Mouse (Mus musculus) stomach, embryonic 16.5 days (tissue): Measurements from ENCODE around the gene Ankrd13a. TPM values are rescaled to one million over a fixed set of nuclear protein-coding genes. Genes with fewer than 3 reads are reported as not detected.

ENCODE experiments used
- ATAC-seq: fragments of 200-750 bp; cut with Nextera tagmentation; 2 replicates; pipeline ENCODE4 v1.8.0; 2017; ENCODE audit warnings: moderate number of reproducible peaks, moderate TSS enrichment; ENCODE audit not compliant: insufficient read depth, low FRiP score
- H3K27ac ChIP-seq: fragments of 300-500 bp; sonication (generic); 2 replicates; pipeline ENCODE4 v1.5.1; 2014; ENCODE audit warnings: low read length
- H3K27me3 ChIP-seq: fragments of 300-500 bp; sonication (generic); 2 replicates; pipeline ENCODE4 v1.6.1; 2014; ENCODE audit warnings: low read length, control low read depth, mixed read lengths; ENCODE audit not compliant: control insufficient read depth, insufficient read depth
- H3K36me3 ChIP-seq: fragments of 300-500 bp; sonication (generic); 2 replicates; pipeline ENCODE4 v1.6.1; 2014; ENCODE audit warnings: low read length; ENCODE audit not compliant: control insufficient read depth, insufficient read depth
- H3K4me1 ChIP-seq: fragments of 300-500 bp; sonication (generic); 2 replicates; pipeline ENCODE4 v1.6.1; 2014; ENCODE audit warnings: low read length, control low read depth, mixed read lengths; ENCODE audit not compliant: control insufficient read depth, insufficient read depth
- H3K4me2 ChIP-seq: fragments of 300-500 bp; sonication (generic); 2 replicates; pipeline ENCODE4 v1.6.1; 2014; ENCODE audit warnings: low read depth, low read length, mixed read lengths
- H3K4me3 ChIP-seq: fragments of 300-500 bp; sonication (generic); replicated peaks from 2 replicates; pipeline ENCODE4 v1.5.1; 2014; ENCODE audit warnings: mild to moderate bottlenecking, low read length
- H3K9ac ChIP-seq: fragments of 300-500 bp; sonication (generic); 2 replicates; pipeline ENCODE4 v1.6.1; 2014; ENCODE audit warnings: low read length
- H3K9me3 ChIP-seq: fragments of 300-500 bp; sonication (generic); replicated peaks from 2 replicates; pipeline ENCODE4 v1.6.1; 2016; ENCODE audit warnings: low read length, control low read depth; ENCODE audit not compliant: control insufficient read depth
- WGBS: fragments of 180-500 bp; shearing (Covaris S2); extraction: QIAGEN DNeasy Blood & Tissue Kit; methylation state at CpG from one replicate; pipeline ENCODE4 v1.1.7; 2014; 5-methylcytosine and 5-hydroxymethylcytosine counted together
- polyA plus RNA-seq: library from polyadenylated mRNA; unstranded; fragments of >200 nt; fragmentation: Nextera tagmentation; extraction: Ambion mirVana; gene quantifications from 2 replicates; pipeline ENCODE4 v1.2.1, GENCODE M21; 2015

The Ankrd13a gene
- polyA plus RNA-seq, 1 experiment from 2014 or later = 12.7 TPM

DNA sequence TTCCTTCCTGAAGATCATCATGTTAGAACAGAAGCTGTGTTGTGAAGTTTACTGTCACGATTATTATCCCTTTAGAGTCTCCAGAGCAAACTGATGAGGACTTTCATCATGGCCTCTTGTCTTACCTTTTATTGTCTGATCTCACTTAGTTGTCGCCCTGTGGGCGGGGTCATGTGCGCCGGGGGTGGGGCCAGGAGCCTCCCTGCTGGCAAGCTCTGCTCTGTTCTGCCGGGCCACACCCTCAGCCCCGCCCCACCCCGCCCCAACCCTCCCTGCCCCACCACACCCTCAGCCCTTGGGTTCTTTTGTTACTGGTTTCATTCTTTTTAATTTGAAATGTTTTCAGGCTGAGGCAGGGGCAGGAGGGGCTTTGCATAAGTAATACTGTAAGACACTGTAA, 26.6 kb downstream of the Ankrd13a start:
- no peaks in the 10 kb centered on the region for H3K9me3 ChIP-seq
- no peak overlapping the region for H3K4me2 ChIP-seq
- no peak overlapping the region for H3K4me3 ChIP-seq
- peaks cover 10% of the 10 kb centered on the region for H3K4me1 ChIP-seq
- no peaks in the 10 kb centered on the region for H3K27me3 ChIP-seq
- WGBS = 22% methylated on average over 8 of the region's 8 CpGs
- H3K36me3 ChIP-seq = 0 out of 2 replicates have a peak, but pooled peaks cover 27% of the 10 kb centered on the region
- H3K27ac ChIP-seq = no peak overlapping the region
- ATAC-seq = no peak
- H3K9ac ChIP-seq = no peak overlapping the region

DNA sequence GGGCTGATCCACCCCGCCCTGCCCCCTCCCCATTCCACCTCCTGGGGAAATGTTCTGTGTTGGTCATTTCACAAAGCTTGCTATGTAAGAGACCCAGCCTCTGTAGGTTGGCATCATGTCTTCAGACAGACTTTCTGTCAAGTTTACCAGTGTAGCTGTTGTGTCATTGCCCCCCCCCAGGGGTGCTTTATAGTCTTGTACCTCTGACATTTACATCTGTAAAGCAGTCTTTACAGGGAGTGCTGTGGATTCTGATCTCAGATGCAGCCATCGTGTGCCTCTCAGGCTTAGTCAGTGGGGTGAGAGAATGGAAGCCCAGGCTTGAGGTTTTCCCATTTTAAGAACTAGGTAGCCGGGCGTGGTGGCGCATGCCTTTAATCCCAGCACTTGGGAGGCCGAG, 27.4 kb downstream of the Ankrd13a start:
- ATAC-seq = no peak
- 94% methylated on average over 6 of the region's 6 CpGs for WGBS
- H3K36me3 ChIP-seq = 0 out of 2 replicates have a peak, but pooled peaks cover 27% of the 10 kb centered on the region

DNA sequence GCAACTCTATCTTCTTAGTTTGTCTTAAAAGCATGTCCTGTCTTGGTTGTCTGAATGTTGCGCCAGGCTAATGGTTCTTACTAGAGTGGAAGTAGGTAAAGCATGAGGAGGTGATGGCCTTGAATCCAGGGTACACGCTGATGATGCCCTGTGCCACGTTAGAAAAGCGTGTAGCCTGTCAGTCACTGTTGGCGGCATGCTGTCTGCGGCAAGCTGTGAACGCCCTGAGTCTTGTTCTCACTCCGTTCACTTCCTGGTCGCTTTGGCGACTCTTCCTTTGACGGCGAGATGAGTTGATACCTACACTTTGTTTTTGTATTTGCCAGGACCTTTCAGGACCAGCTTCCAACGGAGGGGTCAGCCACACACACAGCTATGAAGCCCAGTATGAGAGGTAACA, 28.8 kb downstream of the Ankrd13a start:
- peaks cover 4% of the 10 kb centered on the region; the same call in 1 of the 2 replicates for H3K4me1 ChIP-seq
- H3K4me2 ChIP-seq = no peak overlapping the region
- H3K9me3 ChIP-seq = no peaks in the 10 kb centered on the region
- H3K4me3 ChIP-seq = no peak overlapping the region
- 0 out of 2 replicates have a peak, but pooled peaks cover 27% of the 10 kb centered on the region for H3K36me3 ChIP-seq
- 88% methylated on average over 13 of the region's 13 CpGs for WGBS
- no peak for ATAC-seq
- no peak overlapping the region for H3K9ac ChIP-seq
- H3K27ac ChIP-seq = no peak overlapping the region
- no peaks in the 10 kb centered on the region for H3K27me3 ChIP-seq

More for the DNA sequence above, 27.4 kb downstream of the Ankrd13a start:
- H3K4me3 ChIP-seq = no peak overlapping the region
- H3K4me1 ChIP-seq = peaks cover 4% of the 10 kb centered on the region; the same call in 1 of the 2 replicates
- no peaks in the 10 kb centered on the region for H3K27me3 ChIP-seq
- H3K27ac ChIP-seq = no peak overlapping the region
- H3K9ac ChIP-seq = no peak overlapping the region
- no peaks in the 10 kb centered on the region for H3K9me3 ChIP-seq
- no peak overlapping the region for H3K4me2 ChIP-seq

DNA sequence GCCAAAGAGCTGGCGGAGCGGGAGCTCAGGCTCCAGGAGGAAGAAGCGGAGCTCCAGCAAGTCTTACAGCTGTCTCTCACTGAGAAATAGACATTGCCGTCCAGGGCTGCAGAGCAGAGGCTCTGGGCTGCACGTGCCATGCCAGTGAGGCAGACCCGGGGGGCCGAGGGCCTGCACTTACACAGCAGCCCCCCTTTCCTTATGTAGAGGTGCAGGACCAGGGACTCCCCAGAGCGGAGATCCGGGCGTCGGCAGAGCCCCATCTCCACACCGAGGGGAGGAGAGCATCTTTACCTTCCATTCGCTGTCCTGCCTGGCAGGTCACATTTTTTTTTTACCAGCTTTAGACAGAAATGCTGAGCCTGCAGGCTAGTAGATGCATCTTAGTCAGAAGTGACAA, 29.9 kb downstream of the Ankrd13a start:
- ATAC-seq = no peak
- H3K9ac ChIP-seq = no peak overlapping the region
- no peak overlapping the region for H3K4me3 ChIP-seq
- no peaks in the 10 kb centered on the region for H3K27me3 ChIP-seq
- 91% methylated on average over 13 of the region's 13 CpGs for WGBS
- H3K36me3 ChIP-seq = 0 out of 2 replicates have a peak, but pooled peaks cover 27% of the 10 kb centered on the region
- H3K4me2 ChIP-seq = no peak overlapping the region
- peaks cover 4% of the 10 kb centered on the region; the same call in 1 of the 2 replicates for H3K4me1 ChIP-seq
- H3K9me3 ChIP-seq = no peaks in the 10 kb centered on the region
- no peak overlapping the region for H3K27ac ChIP-seq

DNA sequence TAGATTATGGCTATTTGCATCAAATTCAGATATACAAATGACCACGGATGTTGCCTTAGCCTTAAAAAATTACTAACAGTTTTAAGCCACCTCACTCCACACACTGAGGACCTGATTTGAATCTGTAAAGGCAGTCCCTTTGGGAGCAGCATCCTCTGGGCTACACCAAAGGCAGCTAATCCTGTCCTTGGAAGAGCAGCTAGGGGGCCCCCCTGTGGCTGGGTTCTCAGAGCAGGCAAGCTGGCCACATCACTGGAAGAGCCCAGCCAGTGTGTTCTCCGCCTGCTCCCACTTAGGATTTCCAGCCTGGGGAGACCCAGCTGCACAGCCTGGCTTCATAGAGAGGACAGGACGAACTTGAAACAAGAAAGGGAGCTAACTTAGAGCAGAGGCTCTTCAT, 30.5 kb downstream of the Ankrd13a start:
- Histone ChIP-seq H3K4me2 (no peak overlapping the region), H3K36me3 (0 out of 2 replicates have a peak, but pooled peaks cover 24% of the 10 kb centered on the region), H3K27ac (no peak overlapping the region), H3K9me3 (no peaks in the 10 kb centered on the region), H3K4me1 (peaks cover 4% of the 10 kb centered on the region; the same call in 1 of the 2 replicates), H3K4me3 (no peak overlapping the region), H3K9ac (no peak overlapping the region), H3K27me3 (no peaks in the 10 kb centered on the region)
- WGBS = 57% methylated on average over 3 of the region's 3 CpGs
- no peak for ATAC-seq

DNA sequence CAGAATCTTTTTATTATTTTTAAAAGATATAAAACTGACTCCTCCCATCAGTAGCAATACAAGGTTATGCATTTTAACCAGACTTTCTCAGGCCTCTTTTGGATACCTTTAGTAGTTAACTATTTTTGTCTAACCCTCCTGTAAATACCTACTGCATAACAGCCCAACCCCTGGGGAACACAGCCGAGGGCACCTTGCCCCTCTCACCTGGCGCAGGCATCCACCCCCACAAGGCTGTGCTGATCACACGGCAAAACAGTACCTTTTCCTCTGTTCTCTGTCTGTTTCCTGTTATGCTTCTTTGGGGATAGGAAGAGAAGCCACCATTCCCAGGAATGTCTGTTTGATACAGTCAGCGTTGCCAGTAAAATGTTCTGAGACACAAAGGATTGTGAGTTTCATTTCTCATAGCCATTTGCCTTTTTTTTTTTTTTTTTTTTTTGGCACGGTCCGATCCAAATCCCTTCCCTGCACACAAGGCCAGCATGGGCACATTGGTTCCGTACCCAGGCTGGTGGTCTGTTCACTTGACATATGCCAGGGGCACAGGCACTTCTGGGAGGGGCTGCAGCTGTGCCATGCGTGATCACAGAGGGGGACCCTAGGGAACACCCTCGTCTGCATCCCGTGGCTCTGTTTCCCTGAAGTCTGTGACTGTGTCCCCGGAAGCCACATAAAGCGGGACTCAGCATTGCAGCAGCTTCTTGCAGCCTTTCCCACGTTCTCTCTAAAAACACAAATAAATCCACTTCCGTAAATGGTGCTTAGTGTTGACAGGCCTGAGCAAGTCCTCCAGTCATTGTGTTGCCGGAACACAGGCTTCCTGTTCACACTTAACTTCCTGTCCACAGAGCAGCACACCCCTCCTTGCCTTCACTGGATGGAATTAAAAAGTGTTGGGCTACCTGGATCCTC, 31.2 kb downstream of the Ankrd13a start:
- Histone ChIP-seq H3K4me3 (no peak overlapping the region), H3K36me3 (0 out of 2 replicates have a peak, but pooled peaks cover 24% of the 10 kb centered on the region), H3K9me3 (no peaks in the 10 kb centered on the region), H3K27me3 (no peaks in the 10 kb centered on the region), H3K4me1 (peaks cover 4% of the 10 kb centered on the region; the same call in 1 of the 2 replicates), H3K9ac (no peak overlapping the region), H3K4me2 (no peak overlapping the region), H3K27ac (peak overlapping the region; percentile 69; the same call in 1 of the 2 replicates)
- ATAC-seq = no peak
- WGBS = 68% methylated on average over 15 of the region's 15 CpGs

DNA sequence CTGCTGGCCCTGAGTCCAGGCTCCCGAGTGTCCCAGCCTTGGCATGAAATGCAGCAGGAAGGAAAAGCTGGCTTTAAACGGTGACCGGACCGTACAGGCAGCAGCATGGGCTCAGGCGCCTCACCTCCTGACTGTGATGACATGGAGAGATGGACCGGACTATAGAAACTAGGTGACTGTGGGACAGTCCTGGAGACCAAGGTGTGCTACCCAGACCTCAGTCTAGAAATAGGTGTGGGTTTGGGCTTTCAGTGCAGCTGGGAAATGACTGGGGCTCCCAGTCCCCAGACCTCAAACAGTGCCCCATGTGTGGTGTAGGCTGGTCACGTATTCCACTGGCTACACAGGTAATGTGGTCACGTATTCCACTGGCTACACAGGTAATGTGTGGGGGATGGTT, 32.2 kb downstream of the Ankrd13a start:
- Histone ChIP-seq H3K4me3 (no peak overlapping the region), H3K36me3 (0 out of 2 replicates have a peak, but pooled peaks cover 22% of the 10 kb centered on the region), H3K9ac (no peak overlapping the region), H3K27me3 (no peaks in the 10 kb centered on the region), H3K4me1 (no peaks in the 10 kb centered on the region), H3K9me3 (no peaks in the 10 kb centered on the region), H3K27ac (peak overlapping the region; percentile 49; the same call in 1 of the 2 replicates), H3K4me2 (peak overlapping the region; percentile 16; the same call in 1 of the 2 replicates)
- no peak for ATAC-seq
- WGBS = 82% methylated on average over 8 of the region's 8 CpGs

DNA sequence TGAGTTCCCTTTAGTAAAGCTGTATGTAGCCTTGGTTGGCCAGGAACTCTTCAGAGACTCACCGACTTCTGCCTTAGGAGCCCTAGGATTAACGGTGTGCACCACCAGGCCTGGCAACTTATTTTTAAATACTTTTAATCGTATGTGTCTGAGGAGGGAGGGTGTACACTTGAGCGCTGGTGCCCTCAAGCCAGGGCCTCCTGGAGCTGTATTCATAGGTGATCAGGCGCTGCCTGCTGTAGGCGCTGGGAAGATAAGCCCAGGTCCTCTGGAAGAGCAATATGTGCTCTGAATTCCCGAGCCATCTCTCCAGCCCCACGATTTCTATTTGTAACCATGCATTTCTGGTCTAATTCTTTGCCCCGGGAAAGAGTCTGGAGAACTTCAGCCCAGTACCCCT, 32.6 kb downstream of the Ankrd13a start:
- H3K27ac ChIP-seq = 0 out of 2 replicates have a peak overlapping the region, but pooled peaks have one; percentile 24
- no peak overlapping the region for H3K4me2 ChIP-seq
- no peak for ATAC-seq
- H3K36me3 ChIP-seq = 0 out of 2 replicates have a peak, but pooled peaks cover 19% of the 10 kb centered on the region
- H3K4me1 ChIP-seq = no peaks in the 10 kb centered on the region
- 55% methylated on average over 9 of the region's 9 CpGs for WGBS
- H3K27me3 ChIP-seq = no peaks in the 10 kb centered on the region
- H3K9me3 ChIP-seq = no peaks in the 10 kb centered on the region
- no peak overlapping the region for H3K9ac ChIP-seq
- H3K4me3 ChIP-seq = no peak overlapping the region

DNA sequence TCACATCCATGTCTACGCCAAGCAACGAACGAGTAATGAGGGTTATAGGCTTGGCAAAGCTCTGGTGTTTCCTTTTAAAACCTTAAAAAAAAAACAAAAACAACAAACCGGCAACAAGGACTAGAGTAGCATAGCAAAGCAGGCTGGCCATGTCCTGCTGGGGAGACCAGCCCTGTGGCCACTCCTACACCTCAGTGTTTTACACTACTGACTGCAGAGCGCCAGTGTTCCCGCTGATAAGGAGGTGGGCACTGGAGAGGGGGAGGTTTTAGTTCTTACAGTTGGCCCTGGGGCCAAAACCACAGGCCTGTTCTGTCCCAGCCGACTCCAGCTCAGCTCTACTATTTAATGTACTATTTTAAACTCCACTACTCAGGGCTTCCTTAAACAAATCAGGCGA, 33.0 kb downstream of the Ankrd13a start:
- H3K36me3 ChIP-seq = 0 out of 2 replicates have a peak, but pooled peaks cover 15% of the 10 kb centered on the region
- H3K27me3 ChIP-seq = no peaks in the 10 kb centered on the region
- 37% methylated on average over 8 of the region's 8 CpGs for WGBS
- H3K9me3 ChIP-seq = no peaks in the 10 kb centered on the region
- H3K4me1 ChIP-seq = no peaks in the 10 kb centered on the region
- ATAC-seq = peak; percentile 61; the same call in 1 of the 2 replicates
- no peak overlapping the region for H3K4me3 ChIP-seq
- 0 out of 2 replicates have a peak overlapping the region, but pooled peaks have one; percentile 24 for H3K27ac ChIP-seq
- no peak overlapping the region for H3K9ac ChIP-seq
- H3K4me2 ChIP-seq = no peak overlapping the region
